Mouse (Mus musculus) hindbrain, postnatal 0 days (tissue): Measurements from ENCODE around the gene Ube2h. TPM values are rescaled to one million over a fixed set of nuclear protein-coding genes. Genes with fewer than 3 reads are reported as not detected.

Source experiments
- ATAC-seq: fragments of 200-750 bp; cut with Nextera tagmentation; 2 replicates; pipeline ENCODE4 v1.8.0; 2017; ENCODE audit warnings: mild to moderate bottlenecking, moderate TSS enrichment, moderate library complexity
- DNase-seq: peaks from one replicate; pipeline ENCODE4 v3.0.0-alpha.2; 2015; ENCODE audit warnings: low spot score
- H3K27ac ChIP-seq: fragments of 300-500 bp; sonication (generic); 2 replicates; pipeline ENCODE4 v1.5.1; 2014; ENCODE audit warnings: mild to moderate bottlenecking
- H3K27me3 ChIP-seq: fragments of 300-500 bp; sonication (generic); 2 replicates; pipeline ENCODE4 v1.6.1; 2014; ENCODE audit warnings: low read length, mixed read lengths; ENCODE audit not compliant: insufficient read depth
- H3K36me3 ChIP-seq: fragments of 300-500 bp; sonication (generic); 2 replicates; pipeline ENCODE4 v1.6.1; 2014; ENCODE audit warnings: low read length, mixed read lengths; ENCODE audit not compliant: insufficient read depth
- H3K4me1 ChIP-seq: fragments of 300-500 bp; sonication (generic); 2 replicates; pipeline ENCODE4 v1.6.1; 2014; ENCODE audit warnings: antibody characterized with exemption, low read length, mixed read lengths; ENCODE audit not compliant: insufficient read depth
- H3K4me2 ChIP-seq: fragments of 300-500 bp; sonication (generic); 2 replicates; pipeline ENCODE4 v1.6.1; 2014; ENCODE audit warnings: low read depth, mild to moderate bottlenecking, low read length, moderate library complexity, mixed read lengths
- H3K4me3 ChIP-seq: fragments of 300-500 bp; sonication (generic); 2 replicates; pipeline ENCODE4 v1.5.1; 2014; ENCODE audit warnings: low read length
- H3K9ac ChIP-seq: fragments of 300-500 bp; sonication (generic); replicated peaks from 2 replicates; pipeline ENCODE4 v1.6.1; 2014; ENCODE audit warnings: mild to moderate bottlenecking, low read length, moderate library complexity, mixed read lengths
- H3K9me3 ChIP-seq: fragments of 300-500 bp; sonication (generic); 2 replicates; pipeline ENCODE4 v1.6.1; 2016; ENCODE audit warnings: low read length, mixed read lengths
- CTCF ChIP-seq: IDR thresholded peaks from 2 replicates; pipeline ENCODE4 v1.5.1; 2016; ENCODE audit warnings: antibody characterized with exemption, control low read depth, low read depth
- WGBS: fragments of 180-500 bp; shearing (Covaris S2); extraction: QIAGEN DNeasy Blood & Tissue Kit; methylation state at CpG from one replicate; pipeline ENCODE4 v1.1.7; 2014; 5-methylcytosine and 5-hydroxymethylcytosine counted together
- polyA plus RNA-seq: library from polyadenylated mRNA; unstranded; fragments of >200 nt; fragmentation: Nextera tagmentation; extraction: Ambion mirVana; gene quantifications from 2 replicates; pipeline ENCODE4 v1.2.1, GENCODE M21; 2015
- total RNA-seq: library from RNA; depleted of rRNA; stranded (reverse); fragments of >200 nt; gene quantifications from 2 replicates; pipeline ENCODE4 v1.2.3, GENCODE M21; 2014

Ube2h gene
- total and polyA plus RNA-seq, 2 experiments from 2014 or later: 41.6 to 42.1 TPM

DNA sequence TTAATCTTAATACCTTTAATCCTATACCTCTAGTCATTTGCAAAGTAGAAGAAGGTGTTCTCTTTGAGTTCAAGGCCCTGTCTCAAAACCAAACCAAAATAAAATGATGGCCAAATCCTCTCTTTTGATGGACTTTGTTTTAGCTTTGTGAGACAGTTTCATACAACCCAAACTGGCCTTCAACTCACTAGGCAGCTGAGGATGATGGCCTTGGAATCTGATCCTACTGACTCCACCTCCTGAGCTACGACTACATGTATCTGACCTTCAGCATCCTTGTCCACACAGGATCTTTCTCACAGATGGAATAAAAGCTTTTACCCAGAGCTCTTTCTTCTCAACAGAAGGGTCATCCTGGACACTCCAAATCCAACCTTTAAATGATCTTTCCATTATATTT is 48.5 kb downstream of the Ube2h start:
- no peak for TF ChIP-seq CTCF
- WGBS: 91% methylated on average over 1 of the region's 1 CpGs
- DNase-seq: no peak
- no peaks in the 10 kb centered on the region for H3K27me3 ChIP-seq
- no peak for ATAC-seq
- no peaks in the 10 kb centered on the region for H3K9me3 ChIP-seq
- H3K4me3 ChIP-seq: no peak overlapping the region
- peaks cover 10% of the 10 kb centered on the region for H3K36me3 ChIP-seq
- H3K4me1 ChIP-seq: no peaks in the 10 kb centered on the region
- H3K4me2 ChIP-seq: no peak overlapping the region
- H3K9ac ChIP-seq: no peak overlapping the region
- H3K27ac ChIP-seq: no peak overlapping the region

DNA sequence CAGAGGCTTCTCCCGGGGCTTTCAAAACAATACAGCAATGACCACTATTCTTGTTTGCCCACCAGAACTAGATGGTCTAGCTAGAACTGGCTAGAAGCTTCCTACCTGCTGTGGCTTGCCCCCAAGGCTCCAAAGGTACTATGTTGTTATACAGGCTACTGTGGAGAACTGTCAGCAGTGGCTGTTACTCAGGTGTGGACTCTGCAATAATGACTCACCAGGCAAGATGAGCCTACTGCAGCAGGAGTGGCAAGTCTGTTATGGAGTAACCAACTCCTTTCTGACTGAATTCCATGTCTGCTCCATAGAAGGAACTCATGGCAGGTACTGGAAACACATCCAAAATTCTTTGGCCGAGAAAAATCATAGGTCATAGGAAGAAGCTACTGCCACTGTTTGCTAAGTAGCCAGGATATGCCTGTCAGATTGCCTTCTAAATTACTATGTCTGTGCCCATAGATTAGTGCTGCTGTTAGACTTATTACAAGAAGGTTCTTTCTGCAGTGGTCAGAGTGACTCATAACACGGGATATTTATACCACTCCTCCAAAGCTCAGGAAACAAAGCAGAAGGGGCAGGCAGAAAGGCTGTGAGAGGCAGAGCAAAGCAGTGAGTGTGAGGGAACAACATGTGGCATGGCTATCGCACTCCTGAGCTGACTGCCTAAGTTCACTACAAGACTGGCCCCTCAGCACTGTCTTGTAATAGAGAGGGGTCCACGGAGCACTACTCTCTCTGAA is 51.9 kb downstream of the Ube2h start:
- 96% methylated on average over 5 of the region's 5 CpGs for WGBS
- no peak for DNase-seq
- Histone ChIP-seq H3K27me3 (no peaks in the 10 kb centered on the region), H3K27ac (no peak overlapping the region), H3K4me1 (no peaks in the 10 kb centered on the region), H3K36me3 (no peaks in the 10 kb centered on the region), H3K9me3 (no peaks in the 10 kb centered on the region), H3K9ac (no peak overlapping the region), H3K4me2 (no peak overlapping the region), H3K4me3 (no peak overlapping the region)
- no peak for ATAC-seq
- TF ChIP-seq CTCF: no peak

- DNase-seq: no peak
- no peak overlapping the region for H3K4me2 ChIP-seq
- H3K9me3 ChIP-seq: no peaks in the 10 kb centered on the region
- H3K4me3 ChIP-seq: no peak overlapping the region
- H3K36me3 ChIP-seq: no peaks in the 10 kb centered on the region
- H3K27me3 ChIP-seq: no peaks in the 10 kb centered on the region
- ATAC-seq: no peak
- no peak overlapping the region for H3K9ac ChIP-seq
- no peaks in the 10 kb centered on the region for H3K4me1 ChIP-seq
- H3K27ac ChIP-seq: no peak overlapping the region; the same call in none of the 2 replicates
- TF ChIP-seq CTCF: no peak
- WGBS: 74% methylated on average over 3 of the region's 3 CpGs
These were observed 55.6 kb downstream of the Ube2h start for GRCm38 (mm10) chr6:30248708-30249107.

GRCm38 (mm10) chr6:30245940-30246339 is 58.4 kb downstream of the Ube2h start:
- H3K36me3 ChIP-seq: no peaks in the 10 kb centered on the region
- WGBS: 95% methylated on average over 5 of the region's 5 CpGs

DNA sequence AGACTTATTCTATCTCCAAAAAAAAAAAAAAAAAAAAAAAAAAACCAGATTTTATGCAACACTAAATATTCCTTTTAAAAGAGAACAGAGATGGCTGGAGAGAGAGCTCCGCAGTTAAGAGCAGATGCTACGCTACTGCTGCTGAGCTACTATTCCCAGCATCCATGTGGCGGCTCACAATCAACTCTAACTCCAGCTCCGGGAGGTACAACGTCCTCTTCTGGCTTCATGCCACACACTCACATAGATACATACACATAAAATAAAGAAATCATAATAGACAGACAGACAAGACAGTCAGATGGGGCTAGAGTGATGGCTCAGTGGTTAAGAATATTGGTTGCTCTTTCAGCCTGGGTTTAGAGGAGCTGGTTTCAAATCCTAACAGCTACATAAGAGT is 58.9 kb downstream of the Ube2h start:
- Histone ChIP-seq H3K4me3 (no peak overlapping the region), H3K27me3 (no peaks in the 10 kb centered on the region), H3K27ac (no peak overlapping the region), H3K36me3 (no peaks in the 10 kb centered on the region; the same call in 1 of the 2 replicates), H3K9ac (no peak overlapping the region), H3K4me2 (no peak overlapping the region), H3K4me1 (no peaks in the 10 kb centered on the region), H3K9me3 (no peaks in the 10 kb centered on the region)
- ATAC-seq: no peak
- 76% methylated on average over 5 of the region's 5 CpGs for WGBS
- no peak for TF ChIP-seq CTCF
- no peak for DNase-seq

More at GRCm38 (mm10) chr6:30245940-30246339, 58.4 kb downstream of the Ube2h start:
- Histone ChIP-seq H3K9ac (no peak overlapping the region), H3K27me3 (no peaks in the 10 kb centered on the region), H3K27ac (no peak overlapping the region), H3K4me2 (no peak overlapping the region), H3K9me3 (no peaks in the 10 kb centered on the region), H3K4me1 (no peaks in the 10 kb centered on the region), H3K4me3 (no peak overlapping the region)
- no peak for DNase-seq
- no peak for TF ChIP-seq CTCF
- no peak for ATAC-seq

DNA sequence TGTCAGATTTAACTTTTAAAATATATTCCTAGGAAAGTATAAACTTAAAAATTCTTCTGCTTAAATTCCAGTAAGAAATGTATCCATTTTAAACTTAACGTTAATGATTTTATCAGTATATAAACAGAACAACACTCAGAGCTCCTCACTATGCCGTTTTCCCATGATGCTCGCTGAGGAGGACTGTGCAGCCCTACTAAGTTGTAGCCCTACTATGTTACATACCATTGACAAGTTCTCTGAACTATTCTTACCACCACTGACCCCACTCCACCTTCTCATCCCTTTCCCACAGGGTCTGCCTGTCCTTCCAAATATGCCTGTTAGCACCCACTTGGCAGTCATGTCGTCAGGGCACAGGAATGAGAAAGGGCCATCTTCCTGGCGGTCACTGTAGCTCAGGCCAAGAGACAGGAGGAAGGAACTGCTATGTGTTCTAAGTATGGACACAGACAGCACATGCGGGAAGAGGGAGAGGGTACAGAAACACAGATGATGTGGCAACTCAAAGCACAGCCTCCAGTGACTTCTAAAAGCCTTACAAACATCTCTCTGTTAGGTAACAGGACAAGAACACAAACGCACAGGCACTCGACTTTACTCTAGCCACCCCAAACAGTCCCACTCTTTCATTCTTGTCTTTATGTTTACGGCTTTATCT is 60.9 kb downstream of the Ube2h start:
- no peaks in the 10 kb centered on the region; the same call in 1 of the 2 replicates for H3K36me3 ChIP-seq
- H3K4me3 ChIP-seq: no peak overlapping the region
- no peak overlapping the region for H3K4me2 ChIP-seq
- H3K9me3 ChIP-seq: no peaks in the 10 kb centered on the region
- no peak for TF ChIP-seq CTCF
- DNase-seq (no peak), ATAC-seq (no peak)
- no peaks in the 10 kb centered on the region for H3K27me3 ChIP-seq
- H3K4me1 ChIP-seq: no peaks in the 10 kb centered on the region
- H3K9ac ChIP-seq: no peak overlapping the region
- 94% methylated on average over 9 of the region's 9 CpGs for WGBS
- H3K27ac ChIP-seq: no peak overlapping the region

- Histone ChIP-seq H3K4me1 (no peaks in the 10 kb centered on the region), H3K9me3 (no peaks in the 10 kb centered on the region), H3K9ac (no peak overlapping the region), H3K4me3 (no peak overlapping the region), H3K36me3 (no peaks in the 10 kb centered on the region; the same call in 1 of the 2 replicates), H3K4me2 (no peak overlapping the region), H3K27ac (no peak overlapping the region), H3K27me3 (no peaks in the 10 kb centered on the region)
- ATAC-seq (no peak), DNase-seq (no peak)
- 86% methylated on average over 4 of the region's 4 CpGs for WGBS
- no peak for TF ChIP-seq CTCF
These were observed 61.4 kb downstream of the Ube2h start for GRCm38 (mm10) chr6:30242928-30243327.
